Mouse (Mus musculus): ENCODE data around the gene Slc43a1.

DNA sequence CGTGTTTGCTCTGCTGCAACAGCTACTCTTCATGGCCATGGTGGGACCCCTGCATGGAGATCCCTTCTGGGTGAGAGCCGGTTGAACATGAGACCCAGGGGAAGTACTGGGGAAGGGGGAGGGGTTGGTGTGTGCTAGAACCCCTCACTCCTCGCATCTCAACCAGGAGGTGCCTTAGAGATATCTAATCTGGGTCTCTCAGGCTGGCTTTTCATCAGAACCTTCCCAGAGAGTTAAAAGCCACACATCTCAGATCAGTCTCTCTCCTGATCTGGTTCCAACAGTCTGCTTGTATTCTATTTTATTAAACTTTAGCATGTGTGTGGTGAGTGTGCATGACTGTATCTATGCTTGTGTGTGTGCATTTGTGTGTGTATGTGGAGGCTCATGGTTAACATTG, 22.8 kb downstream of the Slc43a1 start:
- TF ChIP-seq CTCF (IDR thresholded peaks at IDR 0.05; ENCODE audit: low read depth) (no peak), EP300 (IDR thresholded peaks at IDR 0.05; ENCODE audit: low read depth) (no peak)

Data from heart, postnatal 0 days (tissue).